Mouse (Mus musculus) lung, adult 2 months (tissue): Measurements from ENCODE around the gene Zfand6.

ENCODE experiments used
- CTCF ChIP-seq: fragments of 200-500 bp; IDR thresholded peaks from 2 replicates; pipeline ENCODE4 v1.5.1; 2011; ENCODE audit warnings: mild to moderate bottlenecking, low read length, control low read depth; ENCODE audit not compliant: insufficient read depth
- POLR2A ChIP-seq: fragments of 200-500 bp; IDR thresholded peaks from 2 replicates; pipeline ENCODE4 v1.6.1; 2011; ENCODE audit warnings: low read depth, mild to moderate bottlenecking, control low read depth, low read length, borderline replicate concordance; ENCODE audit errors: extremely low read depth

GRCm38 (mm10) chr7:84649016-84649415, 40.7 kb downstream of the Zfand6 start:
- TF ChIP-seq CTCF: no peak
- TF ChIP-seq POLR2A: no peak
